Mouse (Mus musculus) thymus, adult 2 months (tissue): ENCODE data around the gene Nfkbiz. TPM values are rescaled to one million over a fixed set of nuclear protein-coding genes. Genes with fewer than 3 reads are reported as not detected.

Source experiments
- DNase-seq: peaks from one replicate; pipeline ENCODE4 v3.0.0; 2021
- H3K27ac ChIP-seq: fragments of 200-500 bp; 2 replicates; pipeline ENCODE4 v1.5.1; 2012; ENCODE audit warnings: low read length, control low read depth; ENCODE audit not compliant: control insufficient read depth, insufficient read depth
- H3K27me3 ChIP-seq: fragments of 200-500 bp; 2 replicates; pipeline ENCODE4 v1.6.1; 2012; ENCODE audit warnings: mild to moderate bottlenecking, low read length, moderate library complexity, mixed read lengths; ENCODE audit not compliant: control insufficient read depth, insufficient read depth
- H3K36me3 ChIP-seq: fragments of 200-500 bp; 2 replicates; pipeline ENCODE4 v1.6.1; 2012; ENCODE audit warnings: mild to moderate bottlenecking, low read length, moderate library complexity; ENCODE audit not compliant: control insufficient read depth, insufficient read depth
- H3K4me1 ChIP-seq: fragments of 200-500 bp; replicated peaks from 2 replicates; pipeline ENCODE4 v1.6.1; 2012; ENCODE audit warnings: low read length; ENCODE audit not compliant: control insufficient read depth, insufficient read depth
- H3K4me3 ChIP-seq: fragments of 200-500 bp; 2 replicates; pipeline ENCODE4 v1.5.1; 2012; ENCODE audit warnings: mild to moderate bottlenecking, low read length, control low read depth, moderate library complexity; ENCODE audit not compliant: control insufficient read depth, insufficient read depth
- CTCF ChIP-seq: fragments of 200-500 bp; IDR thresholded peaks from 2 replicates; pipeline ENCODE4 v1.5.1; 2012; ENCODE audit warnings: mild to moderate bottlenecking, control low read depth, low read length, moderate library complexity, borderline replicate concordance; ENCODE audit not compliant: control insufficient read depth, poor library complexity, insufficient read depth; ENCODE audit errors: extremely low read depth
- POLR2A ChIP-seq: fragments of 200-500 bp; IDR thresholded peaks from 2 replicates; pipeline ENCODE4 v1.6.1; 2012; ENCODE audit warnings: mild to moderate bottlenecking, low read length, control low read depth, moderate library complexity; ENCODE audit not compliant: control insufficient read depth, poor library complexity, insufficient read depth; ENCODE audit errors: extremely low read depth
- WGBS: fragments of 180-500 bp; shearing (Covaris S2); methylation state at CpG from one replicate; pipeline ENCODE4 v1.1.7; 2018; 5-methylcytosine and 5-hydroxymethylcytosine counted together
- polyA plus RNA-seq: library from polyadenylated mRNA; depleted of rRNA; stranded (reverse); fragments of >200 nt; gene quantifications from 2 replicates; pipeline ENCODE4 v1.2.3, GENCODE M21; 2012

Gene Nfkbiz
- polyA plus RNA-seq, 1 experiment = 21.1 TPM

- no peak overlapping the region for H3K27ac ChIP-seq
- no peaks in the 10 kb centered on the region for H3K27me3 ChIP-seq
- peaks cover 9% of the 10 kb centered on the region for H3K36me3 ChIP-seq
- TF ChIP-seq POLR2A (no peak), CTCF (no peak)
- no peak overlapping the region for H3K4me3 ChIP-seq
- WGBS = 91% methylated on average over 6 of the region's 6 CpGs
- DNase-seq = no peak
- no peaks in the 10 kb centered on the region for H3K4me1 ChIP-seq
Observed at GRCm38 (mm10) chr16:55807505-55807932, 31.2 kb downstream of the Nfkbiz start.

GRCm38 (mm10) chr16:55804799-55805198 lies 33.9 kb downstream of the Nfkbiz start:
- no peaks in the 10 kb centered on the region for H3K4me1 ChIP-seq
- 68% methylated on average over 1 of the region's 1 CpGs for WGBS
- no peak overlapping the region for H3K27ac ChIP-seq
- no peaks in the 10 kb centered on the region for H3K27me3 ChIP-seq
- no peak for TF ChIP-seq POLR2A
- TF ChIP-seq CTCF = no peak
- no peaks in the 10 kb centered on the region for H3K36me3 ChIP-seq
- no peak overlapping the region for H3K4me3 ChIP-seq
- DNase-seq = no peak

- Histone ChIP-seq H3K36me3 (no peaks in the 10 kb centered on the region), H3K27me3 (no peaks in the 10 kb centered on the region), H3K27ac (no peak overlapping the region), H3K4me1 (peaks cover 5% of the 10 kb centered on the region), H3K4me3 (no peak overlapping the region)
- no peak for DNase-seq
- TF ChIP-seq POLR2A = no peak
- no peak for TF ChIP-seq CTCF
- 13% methylated on average over 1 of the region's 1 CpGs for WGBS
Observed at GRCm38 (mm10) chr16:55801629-55802028, 37.1 kb downstream of the Nfkbiz start.

GRCm38 (mm10) chr16:55798845-55799244 lies 39.9 kb downstream of the Nfkbiz start:
- WGBS = 32% methylated on average over 7 of the region's 7 CpGs
- DNase-seq = no peak
- H3K27ac ChIP-seq = no peak overlapping the region

GRCm38 (mm10) chr16:55790326-55790725 lies 48.4 kb downstream of the Nfkbiz start:
- Histone ChIP-seq H3K27ac (no peak overlapping the region), H3K4me1 (peaks cover 16% of the 10 kb centered on the region), H3K4me3 (no peak overlapping the region), H3K27me3 (no peaks in the 10 kb centered on the region), H3K36me3 (no peaks in the 10 kb centered on the region)
- TF ChIP-seq CTCF (no peak), POLR2A (no peak)
- no peak for DNase-seq
- WGBS = 94% methylated on average over 7 of the region's 7 CpGs

More at GRCm38 (mm10) chr16:55798845-55799244, 39.9 kb downstream of the Nfkbiz start:
- no peaks in the 10 kb centered on the region for H3K27me3 ChIP-seq
- H3K4me3 ChIP-seq = no peak overlapping the region
- no peaks in the 10 kb centered on the region for H3K36me3 ChIP-seq
- H3K4me1 ChIP-seq = peaks cover 5% of the 10 kb centered on the region
- no peak for TF ChIP-seq CTCF
- TF ChIP-seq POLR2A = no peak

- no peak for DNase-seq
- H3K4me1 ChIP-seq = peaks cover 16% of the 10 kb centered on the region
- no peak for TF ChIP-seq POLR2A
- no peak for TF ChIP-seq CTCF
- 21% methylated on average over 1 of the region's 1 CpGs for WGBS
- no peaks in the 10 kb centered on the region for H3K27me3 ChIP-seq
- H3K36me3 ChIP-seq = no peaks in the 10 kb centered on the region
- no peak overlapping the region for H3K27ac ChIP-seq
- no peak overlapping the region for H3K4me3 ChIP-seq
Observed at GRCm38 (mm10) chr16:55789291-55789690, 49.4 kb downstream of the Nfkbiz start.

- TF ChIP-seq POLR2A (no peak), CTCF (no peak)
- no peak overlapping the region for H3K27ac ChIP-seq
- no peaks in the 10 kb centered on the region for H3K27me3 ChIP-seq
- 20% methylated on average over 5 of the region's 5 CpGs for whole genome bisulfite sequencing
- H3K4me3 ChIP-seq = no peak overlapping the region
- no peak for DNase-seq
- H3K36me3 ChIP-seq = no peaks in the 10 kb centered on the region
- peaks cover 16% of the 10 kb centered on the region for H3K4me1 ChIP-seq
Observed at GRCm38 (mm10) chr16:55788671-55789070, 50.0 kb downstream of the Nfkbiz start.
